Mouse (Mus musculus): ENCODE results near the gene Gm21103.
"Not testable (repeated sequence)": the region's sequence is repeated elsewhere in the genome, so short reads cannot be mapped to it uniquely, and the experiment has no call there.

The Gm21103 gene

GRCm38 (mm10) chr14:6304743-6305142 lies at the start of gene Gm21103:
TSS of gene Gm21103 (minus strand) at chr14:6304843.
- not testable (repeated sequence) for DNase-seq (ENCODE audit: low spot score)

GRCm38 (mm10) chr14:6343578-6343977 lies 38.9 kb upstream of the Gm21103 start, which contains the start of gene Gm3618:
TSS of gene Gm3618 (minus strand) at chr14:6343678.
- not testable (repeated sequence) for DNase-seq (ENCODE audit: low spot score)

GRCm38 (mm10) chr14:6286931-6287715 lies 17.5 kb downstream of the Gm21103 start, which contains the start of gene Gm3411:
TSS of gene Gm3411 (minus strand) at chr14:6287250.
- DNase-seq (ENCODE audit: low spot score), result peak; percentile 39
